In the genomic region with DNA sequence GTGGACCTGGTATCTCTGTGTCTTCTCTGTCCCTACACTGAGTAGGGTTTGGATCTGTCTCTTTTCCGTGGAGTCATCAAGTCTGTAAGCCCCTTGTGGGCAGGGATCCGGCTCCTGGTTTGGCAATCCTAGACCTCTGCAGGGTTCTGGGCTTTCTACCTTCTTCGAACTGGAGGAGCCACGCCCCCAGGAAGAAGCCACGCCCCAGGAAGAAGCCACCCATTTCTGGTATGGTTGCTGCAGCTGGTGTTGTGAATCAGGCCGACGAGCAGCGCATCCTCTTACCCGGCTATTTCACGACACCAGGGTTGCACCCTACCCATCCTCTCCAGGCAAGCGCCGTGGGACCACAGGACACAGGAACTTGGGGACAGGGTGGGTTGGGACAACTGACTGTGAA, we compare ENCODE assay signal across 14 mouse cellular contexts. TPM values are rescaled to one million over a fixed set of nuclear protein-coding genes. Genes with fewer than 3 reads are reported as not detected.
DNase-seq lines count a peak whose midpoint lies in the region; ATAC-seq lines count a peak whose summit lies in the region.
"Had no signal": no experiment of that assay in that cellular context is flagged by ENCODE, and none has a peak within 500 bp of the region (broad histone marks: within the 10 kb centered on the region; RNA-seq: fewer than 3 reads in every experiment).

No protein-coding gene starts in this region.

- DNase-seq in A20 (ENCODE audit: low read depth, low spot score) = peak; percentile 44
- peak; percentile 32 for DNase-seq in CD4-positive helper T cell, adult 2 months (ENCODE audit: low read depth, low spot score)
- peak; percentile 43 for DNase-seq in naive thymus-derived CD4-positive, alpha-beta T cell, adult 2 months (ENCODE audit: low read depth)
- DNase-seq in layer of hippocampus, adult 9-10 months (ENCODE audit: low spot score) = no peak
- no peak for DNase-seq in cerebellum, adult 11 months
- DNase-seq in adrenal gland, adult 2 months = no peak
- DNase-seq: adrenal gland, postnatal 14 days; forebrain, postnatal 0 days; heart, postnatal 14 days; kidney, postnatal 10 days; right cerebral cortex, postnatal 25 days had no signal

- 0 out of 2 replicates have a peak, but pooled peaks have one; percentile 20 for ATAC-seq in common myeloid progenitor, adult 5-6 weeks (replicated peaks; ENCODE audit: low read depth, poor library complexity, severe bottlenecking)

RNA-seq across cellular contexts. Expression of a gene that starts 4.9 kb away (rescaled TPM):
- total RNA-seq in common myeloid progenitor, adult 5-6 weeks (2017) = 0.49 TPM in 1 of 2 replicates, not detected in the other
- under 1 TPM in 1 of 2 experiments, not detected in 1; 0.12 TPM for total RNA-seq in adrenal gland, adult 2 months (2021)
- polyA plus RNA-seq in adrenal gland, adult 2 months (2012; rRNA removed) = 0.10 TPM in 1 of 2 replicates, not detected in the other
- polyA plus RNA-seq: macrophage; stomach, embryonic 14.5 days had no signal

Comparison
In these comparisons a context has a peak if more than half of its experiments do, and no peak if none do; other contexts are left out.
1. DNase-seq: peak in A20 (single experiment), CD4-positive helper T cell, adult 2 months (single experiment) and naive thymus-derived CD4-positive, alpha-beta T cell, adult 2 months (single experiment); none in layer of hippocampus, adult 9-10 months (single experiment), cerebellum, adult 11 months (single experiment) and adrenal gland, adult 2 months (single experiment).